Mouse (Mus musculus) liver, embryonic 14.5 days (tissue): ENCODE measurements around the gene Gm20481.

Experiments
- CTCF ChIP-seq: IDR thresholded peaks from 2 replicates; pipeline ENCODE4 v1.5.1; 2016; ENCODE audit warnings: antibody characterized with exemption, low read depth, control low read depth
- EP300 ChIP-seq: IDR thresholded peaks from 2 replicates; pipeline ENCODE4 v1.6.1; 2016; ENCODE audit warnings: antibody characterized with exemption, low read depth

DNA sequence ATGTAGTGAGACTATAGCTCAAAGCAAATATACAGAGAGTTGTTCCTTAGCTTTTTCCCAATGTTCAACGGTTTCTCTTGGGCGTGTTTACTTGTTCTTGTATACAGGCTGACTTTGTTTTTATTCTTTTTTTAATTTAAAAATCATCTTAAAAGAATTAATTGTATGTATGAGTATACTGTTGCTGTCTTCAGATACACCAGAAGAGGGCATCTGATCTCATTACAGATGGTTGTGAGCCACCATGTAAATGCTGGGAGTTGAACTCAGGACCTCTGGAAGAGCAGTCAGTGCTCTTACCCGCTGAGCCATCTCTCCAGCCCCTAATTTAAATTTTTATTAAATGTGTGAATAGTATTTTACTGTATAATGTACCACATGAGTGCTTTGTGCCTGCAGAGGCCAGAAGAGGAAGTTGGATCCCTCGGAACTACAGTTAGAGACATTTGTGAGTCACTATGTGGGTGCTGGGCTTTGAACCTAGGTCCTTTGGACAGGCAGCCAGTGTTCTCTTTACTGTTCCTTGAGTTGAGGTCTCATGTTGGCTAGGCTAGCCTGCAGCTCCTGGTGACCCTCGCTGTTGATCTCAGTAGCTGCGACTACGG is 37.8 kb downstream of the Gm20481 start:
- TF ChIP-seq CTCF (peak; percentile 14; the same call in 1 of the 2 replicates), EP300 (no peak)
